Mouse (Mus musculus) liver, embryonic 14.5 days (tissue): ENCODE measurements around the gene 4931428L18Rik. TPM values are rescaled to one million over a fixed set of nuclear protein-coding genes. Genes with fewer than 3 reads are reported as not detected.

Experiments used
- ATAC-seq: fragments of 200-750 bp; cut with Nextera tagmentation; 2 replicates; pipeline ENCODE4 v1.8.0; 2017; ENCODE audit warnings: moderate number of reproducible peaks, mild to moderate bottlenecking, moderate library complexity; ENCODE audit not compliant: insufficient read depth
- DNase-seq, 3 experiments: peaks; one replicate each; pipeline ENCODE4 v3.0.0-alpha.2; 2012 to 2013; ENCODE audit warnings: low read depth in 3 of 3, low spot score in 3 of 3
- H3K27ac ChIP-seq: fragments of 300-500 bp; sonication (generic); 2 replicates; pipeline ENCODE4 v1.5.1; 2014; ENCODE audit warnings: moderate library complexity, mild to moderate bottlenecking, control low read depth, inconsistent platforms
- H3K27me3 ChIP-seq: fragments of 300-500 bp; sonication (generic); 2 replicates; pipeline ENCODE4 v1.6.1; 2014; ENCODE audit warnings: mild to moderate bottlenecking, low read length, moderate library complexity; ENCODE audit not compliant: control insufficient read depth, insufficient read depth
- H3K36me3 ChIP-seq: fragments of 300-500 bp; sonication (generic); replicated peaks from 2 replicates; pipeline ENCODE4 v1.6.1; 2014; ENCODE audit warnings: low read depth; ENCODE audit not compliant: control insufficient read depth, insufficient read depth
- H3K4me1 ChIP-seq, 2 experiments: fragments of 200-500 bp in 1 of 2; fragments of 300-500 bp in 1 of 2; sonication (generic) in 1 of 2; replicated peaks; 2 replicates each; pipeline ENCODE4 v1.6.1; 2012 to 2014; ENCODE audit warnings: antibody characterized with exemption in 1 of 2, inconsistent platforms in 1 of 2, low read length in 1 of 2; ENCODE audit not compliant: control insufficient read depth in 2 of 2, insufficient read depth in 2 of 2
- H3K4me2 ChIP-seq: fragments of 300-500 bp; sonication (generic); 2 replicates; pipeline ENCODE4 v1.6.1; 2014; ENCODE audit warnings: low read depth, mild to moderate bottlenecking, control low read depth, moderate library complexity
- H3K4me3 ChIP-seq, 2 experiments: fragments of 200-500 bp in 1 of 2; fragments of 300-500 bp in 1 of 2; sonication (generic) in 1 of 2; 2 replicates each; pipeline ENCODE4 v1.5.1; 2012 to 2014; ENCODE audit warnings: low read depth in 2 of 2, low read length in 2 of 2, mild to moderate bottlenecking in 2 of 2, control low read depth in 1 of 2, inconsistent platforms in 1 of 2, moderate library complexity in 1 of 2; ENCODE audit not compliant: insufficient read depth in 1 of 2
- H3K9ac ChIP-seq: fragments of 300-500 bp; sonication (generic); replicated peaks from 2 replicates; pipeline ENCODE4 v1.6.1; 2014; ENCODE audit warnings: mild to moderate bottlenecking, control low read depth, moderate library complexity
- H3K9me3 ChIP-seq: fragments of 300-500 bp; sonication (generic); 2 replicates; pipeline ENCODE4 v1.6.1; 2016; ENCODE audit warnings: low read length, mixed read lengths; ENCODE audit not compliant: control insufficient read depth
- CTCF ChIP-seq: IDR thresholded peaks from 2 replicates; pipeline ENCODE4 v1.5.1; 2016; ENCODE audit warnings: antibody characterized with exemption, low read depth, control low read depth
- EP300 ChIP-seq: IDR thresholded peaks from 2 replicates; pipeline ENCODE4 v1.6.1; 2016; ENCODE audit warnings: antibody characterized with exemption, low read depth
- WGBS: fragments of 180-500 bp; shearing (Covaris S2); extraction: QIAGEN DNeasy Blood & Tissue Kit; methylation state at CpG from one replicate; pipeline ENCODE4 v1.1.7; 2014; ENCODE audit not compliant: insufficient replicate concordance; 5-methylcytosine and 5-hydroxymethylcytosine counted together
- polyA plus RNA-seq, 2 experiments: library from polyadenylated mRNA; depleted of rRNA in 1 of 2; stranded (reverse) in 1 of 2; unstranded in 1 of 2; fragments of >200 nt; fragmentation: Nextera tagmentation in 1 of 2; extraction: Ambion mirVana in 1 of 2; gene quantifications; 2 replicates each; pipeline versions ENCODE4 v1.2.1 to v1.2.3; 2012 to 2014

The 4931428L18Rik gene
- polyA plus RNA-seq, 2 experiments: not detected

DNA sequence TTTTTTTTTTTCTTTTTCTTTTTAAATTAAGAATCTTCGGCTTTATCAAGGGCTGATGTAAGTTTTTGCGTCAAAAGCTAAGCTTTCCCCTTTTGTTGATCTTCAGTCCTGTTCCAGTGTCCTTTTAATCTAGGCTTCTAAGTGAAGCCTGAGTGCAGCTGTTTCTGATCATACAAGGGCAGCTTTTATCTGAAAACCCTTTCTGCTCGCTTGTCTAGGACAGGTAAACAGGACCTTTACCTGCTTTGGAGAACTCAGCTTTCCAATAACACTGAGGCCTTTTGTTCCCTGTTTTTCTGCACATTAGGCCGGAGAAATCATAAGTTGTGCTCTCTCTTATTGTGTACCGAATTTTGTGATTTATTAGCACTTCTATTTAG lies 272.0 kb downstream of the 4931428L18Rik start:
- Histone ChIP-seq H3K4me2 (peak overlapping the region; percentile 81), H3K36me3 (peaks cover 2% of the 10 kb centered on the region), H3K4me1 (peaks cover 5% of the 10 kb centered on the region in 2 experiments), H3K9me3 (no peaks in the 10 kb centered on the region), H3K27me3 (no peaks in the 10 kb centered on the region), H3K4me3 (peak overlapping the region; percentile 76 to 90; a peak in 2 of 4 replicates), H3K27ac (peak overlapping the region; percentile 88), H3K9ac (peak overlapping the region; percentile 77)
- DNase-seq: no peak
- WGBS: 45% methylated on average over 5 of the region's 5 CpGs
- no peak for ATAC-seq
- no peak for TF ChIP-seq CTCF

DNA sequence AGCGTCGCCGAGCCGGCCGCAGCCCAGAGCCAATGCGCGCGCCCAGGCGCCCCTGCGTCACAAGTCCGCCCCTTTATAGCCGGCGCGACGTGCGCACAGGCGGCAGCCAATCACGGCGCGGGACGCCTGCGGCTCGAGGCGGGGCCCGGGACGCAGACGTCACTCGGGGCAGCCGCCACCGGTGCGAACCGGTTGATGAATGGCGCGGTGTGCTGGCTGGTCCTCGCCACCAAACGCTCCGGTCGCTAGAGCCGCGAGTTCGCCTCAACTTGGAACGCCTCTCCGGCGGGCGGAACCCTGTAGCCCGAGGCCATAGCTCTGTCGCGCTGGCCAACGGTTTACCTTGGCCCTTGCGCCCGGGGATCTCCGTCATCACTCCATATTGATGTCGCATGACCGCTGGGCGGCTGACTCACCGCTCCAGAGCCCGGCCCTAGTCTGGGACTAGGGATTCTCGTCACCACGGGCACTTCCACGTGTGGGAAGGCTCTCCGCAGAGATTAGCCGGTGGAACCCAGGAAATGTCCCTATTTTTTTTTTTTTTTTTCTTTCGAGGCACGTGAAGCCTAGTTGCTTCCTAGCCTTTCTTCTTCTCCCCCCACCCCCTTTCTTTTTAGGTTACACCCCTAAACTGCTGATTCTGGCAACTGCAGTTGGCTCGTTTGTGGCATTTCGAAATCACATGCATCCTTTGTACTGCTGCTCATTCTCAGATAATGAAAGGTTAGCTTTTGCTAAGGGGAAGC lies 272.6 kb downstream of the 4931428L18Rik start:
- peaks cover 7% of the 10 kb centered on the region for H3K36me3 ChIP-seq
- under 1% methylated on average over 56 of the region's 66 CpGs for WGBS
- peak; percentile 36 for TF ChIP-seq EP300
- TF ChIP-seq CTCF: peak; percentile 45
- H3K4me2 ChIP-seq: peak overlapping the region; percentile 82
- H3K27ac ChIP-seq: peak overlapping the region; percentile 88
- peaks cover 5% of the 10 kb centered on the region in 2 experiments for H3K4me1 ChIP-seq
- no peaks in the 10 kb centered on the region for H3K9me3 ChIP-seq
- peak overlapping the region; percentile 98 for H3K9ac ChIP-seq
- ATAC-seq: peak; percentile 95
- no peaks in the 10 kb centered on the region for H3K27me3 ChIP-seq
- peak overlapping the region; percentile 76 to 90 for H3K4me3 ChIP-seq
- DNase-seq: peak; percentile 89 to 93 (median 92)

DNA sequence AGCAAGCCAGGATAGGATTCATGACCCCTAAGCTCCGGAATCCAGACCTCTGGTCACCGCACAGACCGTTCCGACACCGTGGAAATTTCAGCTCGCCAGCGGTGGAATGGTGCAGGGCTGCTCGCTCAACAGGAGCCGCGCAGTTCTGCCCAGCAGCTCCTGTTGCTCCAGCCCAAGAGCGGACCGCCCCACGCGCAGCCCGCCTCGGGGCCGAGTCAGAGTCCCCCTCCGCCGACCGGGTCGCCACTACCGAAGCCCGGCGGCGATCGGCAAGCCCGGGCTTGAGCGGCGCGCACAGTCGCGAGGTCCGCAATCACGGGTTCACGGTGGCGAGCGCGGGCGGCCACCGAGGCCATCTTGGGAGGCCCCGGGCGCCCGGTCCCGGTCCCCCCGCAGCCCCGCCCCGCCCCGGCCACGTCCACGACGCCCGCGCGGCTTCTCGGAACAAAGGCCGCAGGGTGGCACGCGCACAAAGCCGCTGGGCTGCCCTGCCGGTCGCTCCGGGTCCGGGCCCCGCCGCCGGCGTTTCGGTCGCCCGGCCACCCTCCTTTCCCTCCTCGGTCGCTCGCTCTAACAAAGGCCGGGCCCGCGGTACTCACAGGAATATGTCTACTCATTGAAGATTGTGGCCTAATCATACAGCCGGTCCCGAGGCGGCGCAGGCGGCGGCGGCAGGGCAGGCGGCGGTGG lies 273.4 kb downstream of the 4931428L18Rik start:
- H3K9ac ChIP-seq: peak overlapping the region; percentile 98
- DNase-seq: peak in 1 of 3 experiments; percentile 38
- peak; percentile 67 for ATAC-seq
- peaks cover 5% of the 10 kb centered on the region in 2 experiments for H3K4me1 ChIP-seq
- peak overlapping the region; percentile 82 for H3K4me2 ChIP-seq
- H3K4me3 ChIP-seq: peak overlapping the region; percentile 89 to 90
- no peak for TF ChIP-seq CTCF
- TF ChIP-seq EP300: no peak
- H3K27me3 ChIP-seq: no peaks in the 10 kb centered on the region
- H3K9me3 ChIP-seq: no peaks in the 10 kb centered on the region
- under 1% methylated on average over 73 of the region's 85 CpGs for WGBS
- H3K36me3 ChIP-seq: peaks cover 14% of the 10 kb centered on the region
- peak overlapping the region; percentile 85 for H3K27ac ChIP-seq

DNA sequence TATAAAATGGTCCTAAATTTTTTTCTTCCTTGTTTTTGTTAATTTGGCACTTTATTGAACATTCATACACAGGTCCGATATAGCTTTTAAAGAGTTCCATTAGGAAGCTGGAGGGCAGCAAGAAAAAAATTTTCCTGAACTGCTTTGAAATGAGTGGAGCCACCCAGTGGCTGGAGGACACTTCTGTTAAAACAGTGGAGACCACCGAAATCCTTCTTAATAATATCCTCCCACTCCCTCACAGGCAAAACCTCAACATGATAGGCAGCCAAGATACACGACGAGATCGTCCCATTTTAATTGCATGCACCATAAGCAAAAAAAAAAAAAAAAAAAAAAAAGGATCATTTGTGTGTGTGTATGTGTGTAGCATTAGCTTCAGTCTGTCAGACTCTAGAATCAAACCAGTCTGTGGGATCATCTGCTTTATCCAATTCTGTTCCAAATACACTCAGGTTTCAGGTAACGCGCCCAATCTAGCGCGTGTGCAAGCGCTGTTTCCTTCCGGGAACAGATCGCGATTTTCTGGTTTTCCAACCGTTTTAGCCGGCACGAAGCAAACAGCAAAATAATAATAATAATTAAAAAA lies 274.0 kb downstream of the 4931428L18Rik start:
- TF ChIP-seq EP300: no peak
- peak; percentile 42; the same call in 1 of the 2 replicates for TF ChIP-seq CTCF
- Histone ChIP-seq H3K27ac (peak overlapping the region; percentile 85), H3K4me2 (peak overlapping the region; percentile 82), H3K9me3 (no peaks in the 10 kb centered on the region), H3K27me3 (no peaks in the 10 kb centered on the region), H3K4me1 (peaks cover 5% of the 10 kb centered on the region in 2 experiments), H3K36me3 (peaks cover 20% of the 10 kb centered on the region), H3K4me3 (peak overlapping the region; percentile 89 to 90), H3K9ac (peak overlapping the region; percentile 98)
- ATAC-seq (no peak), DNase-seq (peak in 1 of 3 experiments; percentile 53)
- under 1% methylated on average over 16 of the region's 16 CpGs for WGBS

Other genes starting within 250 kb of the 4931428L18Rik start
- not detected in 2 replicates for gene AC153137.1, start 244.7 kb downstream of the 4931428L18Rik start, polyA plus RNA-seq (2012; rRNA removed)
- not detected in 2 replicates for gene AC153137.1, start 244.7 kb downstream of the 4931428L18Rik start, polyA plus RNA-seq (2014; fragmentation: Nextera tagmentation; extraction: Ambion mirVana)
- gene Lgsn, start 46.3 kb downstream of the 4931428L18Rik start, polyA plus RNA-seq (2012; rRNA removed): not detected in 2 replicates
- not detected in 2 replicates for gene Lgsn, start 46.3 kb downstream of the 4931428L18Rik start, polyA plus RNA-seq (2014; fragmentation: Nextera tagmentation; extraction: Ambion mirVana)
- not detected in 2 replicates for gene Pih1d3, start 154 bp upstream of the 4931428L18Rik start, polyA plus RNA-seq (2012; rRNA removed)
- gene Pih1d3, start 154 bp upstream of the 4931428L18Rik start, polyA plus RNA-seq (2014; fragmentation: Nextera tagmentation; extraction: Ambion mirVana): not detected in 2 replicates